31 mouse cellular contexts compared by ENCODE assay signal in the genomic region with DNA sequence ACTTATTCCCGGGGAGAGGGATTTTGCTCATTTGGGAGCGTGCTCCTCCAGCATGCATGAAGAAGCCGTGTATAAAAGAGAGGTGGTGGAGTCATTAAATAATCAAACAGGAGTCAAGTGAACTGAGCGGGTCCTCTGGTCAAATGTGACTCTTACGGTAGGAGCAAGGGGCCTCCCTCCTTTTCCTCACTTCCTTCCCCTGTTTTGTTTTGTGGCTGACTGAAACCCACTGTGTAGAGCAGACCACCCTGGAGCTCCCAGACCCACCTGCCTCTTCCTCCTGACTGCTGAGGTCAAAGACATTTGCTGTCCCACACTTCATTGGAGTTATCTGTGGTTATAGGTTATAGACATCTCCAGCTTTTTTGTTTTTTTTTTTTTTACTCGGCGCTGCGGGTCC. TPM values are rescaled to one million over a fixed set of nuclear protein-coding genes. Genes with fewer than 3 reads are reported as not detected.
DNase-seq lines count a peak whose midpoint lies in the region; ATAC-seq and TF ChIP-seq lines count a peak whose summit lies in the region.
"Had no signal": no experiment of that assay in that cellular context is flagged by ENCODE, and none has a peak within 500 bp of the region (broad histone marks: within the 10 kb centered on the region; RNA-seq: fewer than 3 reads in every experiment).

No protein-coding gene starts in this region.

- H3K27ac ChIP-seq in thymus, adult 2 months (ENCODE audit: control insufficient read depth, insufficient read depth, low read length) = peak overlapping the region; percentile 42; the same call in 1 of the 2 replicates
- no peak overlapping the region for H3K27ac ChIP-seq in bone marrow macrophage, adult 2 months (ENCODE audit: insufficient read depth, low read depth, low read length)
- no peak overlapping the region for H3K27ac ChIP-seq in liver, embryonic 15.5 days (replicated peaks)
- H3K27ac ChIP-seq: embryonic facial prominence, embryonic 13.5 days; forebrain, embryonic 10.5 days; layer of hippocampus, adult 2 months; limb, embryonic 13.5 days; macrophage; midbrain, embryonic 12.5 days; neural tube, embryonic 12.5 days; stomach, postnatal 0 days had no signal

- H3K27me3 ChIP-seq in thymus, adult 2 months (ENCODE audit: control insufficient read depth, insufficient read depth, low read length) = no peaks in the 10 kb centered on the region
- no peaks in the 10 kb centered on the region for H3K27me3 ChIP-seq in liver, embryonic 15.5 days
- H3K27me3 ChIP-seq: embryonic facial prominence, embryonic 13.5 days; limb, embryonic 13.5 days; midbrain, embryonic 12.5 days; neural tube, embryonic 12.5 days had no signal

- WGBS in thymus, adult 2 months = 24% methylated on average over 8 of the region's 8 CpGs
- 33% methylated on average over 8 of the region's 8 CpGs for WGBS in liver, embryonic 15.5 days (ENCODE audit: insufficient replicate concordance)

- TF ChIP-seq CTCF in thymus, adult 2 months (IDR thresholded peaks at IDR 0.05; ENCODE audit: borderline replicate concordance, control insufficient read depth, extremely low read depth, insufficient read depth, low read length, poor library complexity) = no peak
- no peak for TF ChIP-seq CTCF in bone marrow macrophage, adult 2 months (IDR thresholded peaks at IDR 0.05; ENCODE audit: low read depth, low read length)

- ATAC-seq in liver, embryonic 15.5 days (ENCODE audit: insufficient read depth) = no peak
- ATAC-seq: forebrain, postnatal 0 days; hindbrain, embryonic 16.5 days had no signal

- peak overlapping the region; percentile 15; the same call in 1 of the 2 replicates for H3K4me2 ChIP-seq in liver, embryonic 15.5 days
- H3K4me2 ChIP-seq: embryonic facial prominence, embryonic 13.5 days; limb, embryonic 13.5 days; midbrain, embryonic 12.5 days; neural tube, embryonic 12.5 days had no signal

- no peak for TF ChIP-seq POLR2A in thymus, adult 2 months (IDR thresholded peaks at IDR 0.05; ENCODE audit: control insufficient read depth, extremely low read depth, insufficient read depth, low read length, poor library complexity)
- TF ChIP-seq POLR2A in bone marrow macrophage, adult 2 months (IDR thresholded peaks at IDR 0.05; ENCODE audit: borderline replicate concordance, low read depth, low read length) = no peak

- no peaks in the 10 kb centered on the region for H3K36me3 ChIP-seq in thymus, adult 2 months (ENCODE audit: control insufficient read depth, insufficient read depth, low read length)
- H3K36me3 ChIP-seq in liver, embryonic 15.5 days (replicated peaks) = no peaks in the 10 kb centered on the region
- H3K36me3 ChIP-seq: embryonic facial prominence, embryonic 13.5 days; forebrain, embryonic 10.5 days; limb, embryonic 13.5 days; midbrain, embryonic 12.5 days; neural tube, embryonic 12.5 days had no signal

- H3K4me1 ChIP-seq in thymus, adult 2 months (replicated peaks; ENCODE audit: control insufficient read depth, insufficient read depth, low read length) = peaks cover 12% of the 10 kb centered on the region
- H3K4me1 ChIP-seq in bone marrow macrophage, adult 2 months (ENCODE audit: control insufficient read depth, insufficient read depth, low read length) = no peaks in the 10 kb centered on the region; the same call in 1 of the 2 replicates
- H3K4me1 ChIP-seq in liver, embryonic 15.5 days (replicated peaks) = no peaks in the 10 kb centered on the region
- H3K4me1 ChIP-seq: embryonic facial prominence, embryonic 13.5 days; forebrain, embryonic 10.5 days; limb, embryonic 13.5 days; midbrain, embryonic 12.5 days; neural tube, embryonic 12.5 days had no signal

- H3K9ac ChIP-seq in liver, embryonic 15.5 days = no peak overlapping the region
- H3K9ac ChIP-seq: embryonic facial prominence, embryonic 13.5 days; forebrain, postnatal 0 days; limb, embryonic 13.5 days; midbrain, embryonic 12.5 days; neural tube, embryonic 12.5 days had no signal

- no peak for DNase-seq in thymus, adult 2 months
- DNase-seq in thymus, postnatal 36 days = no peak
- no peak for DNase-seq in kidney, adult 9 months
- DNase-seq in layer of hippocampus, adult 8-10 months (ENCODE audit: low spot score in 2 of 2) = no peak
- DNase-seq in cerebellum, adult 9-11 months = no peak
- DNase-seq: adrenal gland, adult 2 months; adrenal gland, postnatal 36 days; cerebellum, adult 11 months; cerebellum, adult 9-10 months; forebrain, postnatal 0 days; heart, postnatal 14 days; kidney, adult 18-20 months; kidney, postnatal 36 days; lung, adult 2 months; lung, postnatal 10 days; right cerebral cortex, adult 18-20 months; right cerebral cortex, postnatal 4 days; thymus, adult 18-20 months; thymus, postnatal 4 days had no signal

- no peaks in the 10 kb centered on the region for H3K9me3 ChIP-seq in liver, embryonic 15.5 days (replicated peaks)
- H3K9me3 ChIP-seq: limb, embryonic 13.5 days; neural tube, embryonic 12.5 days had no signal

- peak overlapping the region; percentile 69 for H3K4me3 ChIP-seq in thymus, adult 2 months (ENCODE audit: control insufficient read depth, insufficient read depth, low read length)
- peak overlapping the region; percentile 42 for H3K4me3 ChIP-seq in bone marrow macrophage, adult 2 months (ENCODE audit: insufficient read depth, low read length)
- no peak overlapping the region for H3K4me3 ChIP-seq in liver, embryonic 15.5 days (replicated peaks)
- H3K4me3 ChIP-seq: embryonic facial prominence, embryonic 13.5 days; forebrain, embryonic 10.5 days; layer of hippocampus, adult 2 months; limb, embryonic 13.5 days; midbrain, embryonic 12.5 days; myocyte; neural tube, embryonic 12.5 days had no signal

RNA-seq across cellular contexts. Expression of a gene that starts 15.8 kb away (rescaled TPM):
- polyA plus RNA-seq in thymus, adult 2 months (2012; rRNA removed) = 9.6 and 10.2 TPM in 2 replicates
- polyA plus RNA-seq in bone marrow macrophage, adult 2 months (2012; ENCODE audit: insufficient read depth, insufficient read length, missing spikeins) = 12.0 and 12.3 TPM in 2 replicates
- 5.0 and 5.6 TPM in 2 replicates for polyA plus RNA-seq in liver, embryonic 15.5 days (2015; fragmentation: Nextera tagmentation; extraction: Ambion mirVana)
- total RNA-seq in layer of hippocampus, adult 8-10 months (2022) = 10 to 100 TPM; 27.2 to 41.2 (median 32.7) TPM

RNA-seq across cellular contexts. Expression of a gene that starts 39.4 kb away (rescaled TPM):
- polyA plus RNA-seq in thymus, adult 2 months (2012; rRNA removed) = 0.15 and 0.16 TPM in 2 replicates
- not detected in 2 replicates for polyA plus RNA-seq in bone marrow macrophage, adult 2 months (2012; ENCODE audit: insufficient read depth, insufficient read length, missing spikeins)
- polyA plus RNA-seq in liver, embryonic 15.5 days (2015; fragmentation: Nextera tagmentation; extraction: Ambion mirVana) = not detected in 2 replicates
- 1 to 10 TPM in 3 of 4 experiments, under 1 TPM in 1; 0.95 to 2.1 (median 1.4) TPM for total RNA-seq in layer of hippocampus, adult 8-10 months (2022)
- total RNA-seq: adrenal gland, postnatal 36 days had no signal
- polyA plus RNA-seq: limb, embryonic 13.5 days; macrophage; myocyte; stomach, postnatal 0 days had no signal
